Mouse (Mus musculus) lung, adult 2 months (tissue): Measurements from ENCODE around the gene Cyp4a14. TPM values are rescaled to one million over a fixed set of nuclear protein-coding genes. Genes with fewer than 3 reads are reported as not detected.

Experiments
- DNase-seq: peaks from one replicate; pipeline ENCODE4 v3.0.0; 2022
- H3K4me1 ChIP-seq: fragments of 200-500 bp; 2 replicates; pipeline ENCODE4 v1.6.1; 2011; ENCODE audit warnings: low read length; ENCODE audit not compliant: control insufficient read depth, insufficient read depth
- H3K4me3 ChIP-seq: fragments of 200-500 bp; replicated peaks from 2 replicates; pipeline ENCODE3; 2011; ENCODE audit warnings: low read depth, mild to moderate bottlenecking, control low read depth, low read length; ENCODE audit errors: extremely low read depth
- CTCF ChIP-seq: fragments of 200-500 bp; IDR thresholded peaks from 2 replicates; pipeline ENCODE4 v1.5.1; 2011; ENCODE audit warnings: mild to moderate bottlenecking, low read length, control low read depth; ENCODE audit not compliant: insufficient read depth
- POLR2A ChIP-seq: fragments of 200-500 bp; IDR thresholded peaks from 2 replicates; pipeline ENCODE4 v1.6.1; 2011; ENCODE audit warnings: low read depth, mild to moderate bottlenecking, control low read depth, low read length, borderline replicate concordance; ENCODE audit errors: extremely low read depth
- WGBS: fragments of 180-500 bp; shearing (Covaris S2); methylation state at CpG from one replicate; pipeline ENCODE4 v1.1.7; 2018; 5-methylcytosine and 5-hydroxymethylcytosine counted together
- polyA plus RNA-seq: library from polyadenylated mRNA; depleted of rRNA; stranded (reverse); fragments of >200 nt; gene quantifications from 2 replicates; pipeline ENCODE4 v1.2.3, GENCODE M21; 2012; rRNA removed

Gene Cyp4a14
- polyA plus RNA-seq, 1 experiment: not detected

GRCm38 (mm10) chr4:115450577-115451137 lies 45.3 kb downstream of the Cyp4a14 start:
- no peak for TF ChIP-seq CTCF
- TF ChIP-seq POLR2A: no peak
- DNase-seq: no peak
- Histone ChIP-seq H3K4me1 (no peaks in the 10 kb centered on the region), H3K4me3 (no peak overlapping the region)
- whole genome bisulfite sequencing: 56% methylated on average over 3 of the region's 3 CpGs

Other genes starting within 250 kb of the Cyp4a14 start
- 0.14 and 0.49 TPM in 2 replicates for gene Cyp4a12a, start 197.1 kb downstream of the Cyp4a14 start, polyA plus RNA-seq
- gene Cyp4a12b, start 84.5 kb downstream of the Cyp4a14 start, polyA plus RNA-seq: 1.7 and 1.9 TPM in 2 replicates
- gene Cyp4a30b, start 43.5 kb downstream of the Cyp4a14 start, polyA plus RNA-seq: not detected in 2 replicates
- gene Cyp4a10, start 22.1 kb upstream of the Cyp4a14 start, polyA plus RNA-seq: 0.05 and 0.12 TPM in 2 replicates
- gene Cyp4a31, start 67.5 kb upstream of the Cyp4a14 start, polyA plus RNA-seq: not detected in 2 replicates
- not detected in 2 replicates for gene Cyp4a32, start 104.8 kb upstream of the Cyp4a14 start, polyA plus RNA-seq
- gene Cyp4b1, start 151.6 kb upstream of the Cyp4a14 start, polyA plus RNA-seq: 848 and 1,004 TPM in 2 replicates
- 32.5 and 33.5 TPM in 2 replicates for gene Efcab14, start 241.6 kb upstream of the Cyp4a14 start, polyA plus RNA-seq